ENCODE assay signal across 23 mouse cellular contexts in genomic region chr4:148177716-148178115, GRCm38 (mm10). TPM values are rescaled to one million over a fixed set of nuclear protein-coding genes. Genes with fewer than 3 reads are reported as not detected.
DNase-seq lines count a peak whose midpoint lies in the region; ATAC-seq lines count a peak whose summit lies in the region.
"Had no signal": no experiment of that assay in that cellular context is flagged by ENCODE, and none has a peak within 500 bp of the region (broad histone marks: within the 10 kb centered on the region; RNA-seq: fewer than 3 reads in every experiment).

No protein-coding gene starts in this region.

- H3K4me3 ChIP-seq in hindbrain, embryonic 13.5 days, result no peak overlapping the region
- H3K4me3 ChIP-seq in hindbrain, embryonic 10.5 days, result no peak overlapping the region
- no peak overlapping the region for H3K4me3 ChIP-seq in neural tube, embryonic 13.5 days
- H3K4me3 ChIP-seq: embryonic facial prominence, embryonic 10.5 days; embryonic facial prominence, embryonic 12.5 days; forebrain, embryonic 13.5 days; forebrain, embryonic 15.5 days had no signal

- no peak for ATAC-seq in hindbrain, embryonic 13.5 days (ENCODE audit: low FRiP score)
- no peak for ATAC-seq in neural tube, embryonic 13.5 days (ENCODE audit: low read depth)
- ATAC-seq: CD4-positive, CD25-positive, alpha-beta regulatory T cell, adult 4 months; forebrain, embryonic 13.5 days; forebrain, embryonic 15.5 days; forebrain, postnatal 0 days had no signal

- H3K4me2 ChIP-seq in hindbrain, embryonic 13.5 days, result no peak overlapping the region
- no peak overlapping the region for H3K4me2 ChIP-seq in neural tube, embryonic 13.5 days
- H3K4me2 ChIP-seq: embryonic facial prominence, embryonic 12.5 days; forebrain, embryonic 13.5 days; forebrain, embryonic 15.5 days had no signal

- DNase-seq in hindbrain, embryonic 10.5 days (ENCODE audit: low spot score), result no peak
- DNase-seq in neural tube, embryonic 10.5 days (ENCODE audit: extremely low spot score, low spot score), result no peak
- peak; percentile 54 for DNase-seq in Muller cell, postnatal 12 days (ENCODE audit: inconsistent ontology term)
- DNase-seq in gastrocnemius, postnatal 14 days, result no peak
- DNase-seq in urinary bladder, postnatal 10 days (ENCODE audit: low spot score), result no peak
- DNase-seq: adrenal gland, adult 2 months; adrenal gland, postnatal 10 days; adrenal gland, postnatal 25 days; B cell, adult 2 months; cerebellum, adult 11-12 months; cerebellum, adult 2 months; cerebellum, adult 9-10 months; cerebellum, postnatal 10 days; cerebellum, postnatal 25 days; forebrain, postnatal 0 days had no signal

- intact Hi-C loops in gastrocnemius, postnatal 14 days (cut with DNase I; ENCODE audit: low total_unique reads), result no loop called here

- no peaks in the 10 kb centered on the region for H3K9me3 ChIP-seq in hindbrain, embryonic 13.5 days
- H3K9me3 ChIP-seq in hindbrain, embryonic 10.5 days, result no peaks in the 10 kb centered on the region
- no peaks in the 10 kb centered on the region for H3K9me3 ChIP-seq in neural tube, embryonic 13.5 days
- H3K9me3 ChIP-seq: embryonic facial prominence, embryonic 10.5 days; embryonic facial prominence, embryonic 12.5 days; forebrain, embryonic 13.5 days; forebrain, embryonic 15.5 days; G1E had no signal

- peaks cover 49% of the 10 kb centered on the region for H3K4me1 ChIP-seq in hindbrain, embryonic 13.5 days (replicated peaks)
- H3K4me1 ChIP-seq in hindbrain, embryonic 10.5 days (replicated peaks), result peaks cover 47% of the 10 kb centered on the region
- peaks cover 49% of the 10 kb centered on the region for H3K4me1 ChIP-seq in neural tube, embryonic 13.5 days (replicated peaks)

- no peaks in the 10 kb centered on the region for H3K36me3 ChIP-seq in hindbrain, embryonic 13.5 days
- H3K36me3 ChIP-seq in hindbrain, embryonic 10.5 days, result no peaks in the 10 kb centered on the region
- H3K36me3 ChIP-seq in neural tube, embryonic 13.5 days, result no peaks in the 10 kb centered on the region
- H3K36me3 ChIP-seq: embryonic facial prominence, embryonic 10.5 days; embryonic facial prominence, embryonic 12.5 days; forebrain, embryonic 15.5 days; G1E had no signal

- H3K27me3 ChIP-seq in hindbrain, embryonic 13.5 days, result peaks cover 32% of the 10 kb centered on the region
- H3K27me3 ChIP-seq in hindbrain, embryonic 10.5 days (ENCODE audit: insufficient read depth, poor library complexity, severe bottlenecking), result peaks cover 65% of the 10 kb centered on the region
- H3K27me3 ChIP-seq in neural tube, embryonic 13.5 days, result peaks cover 26% of the 10 kb centered on the region

- H3K9ac ChIP-seq in hindbrain, embryonic 13.5 days, result 0 out of 2 replicates have a peak overlapping the region, but pooled peaks have one; percentile 8
- no peak overlapping the region for H3K9ac ChIP-seq in neural tube, embryonic 13.5 days
- H3K9ac ChIP-seq: embryonic facial prominence, embryonic 12.5 days; forebrain, embryonic 13.5 days; forebrain, embryonic 15.5 days; forebrain, postnatal 0 days had no signal

- H3K27ac ChIP-seq in hindbrain, embryonic 13.5 days, result no peak overlapping the region
- H3K27ac ChIP-seq in hindbrain, embryonic 10.5 days, result no peak overlapping the region
- 0 out of 2 replicates have a peak overlapping the region, but pooled peaks have one; percentile 23 for H3K27ac ChIP-seq in neural tube, embryonic 13.5 days (replicated peaks)
- H3K27ac ChIP-seq: embryonic facial prominence, embryonic 10.5 days; embryonic facial prominence, embryonic 12.5 days; forebrain, embryonic 13.5 days; forebrain, embryonic 15.5 days had no signal

RNA-seq across cellular contexts. Expression of gene Fbxo2, which starts 17.3 kb away (rescaled TPM):
- 5.3 and 7.1 TPM in 2 replicates for polyA plus RNA-seq in hindbrain, embryonic 13.5 days (2015; fragmentation: Nextera tagmentation; extraction: Ambion mirVana)
- 3.3 and 4.6 TPM in 2 replicates for polyA plus RNA-seq in hindbrain, embryonic 10.5 days (2016; fragmentation: Nextera tagmentation; extraction: Ambion mirVana)
- polyA plus RNA-seq in neural tube, embryonic 13.5 days (2015; fragmentation: Nextera tagmentation; extraction: Ambion mirVana), result 6.1 and 6.9 TPM in 2 replicates
- total RNA-seq in gastrocnemius, postnatal 14 days (2021), result not detected
- polyA plus RNA-seq: CD4-positive, CD25-positive, alpha-beta regulatory T cell, adult 4 months had no signal

RNA-seq across cellular contexts. Expression of gene Fbxo44, which starts 17.4 kb away (rescaled TPM):
- polyA plus RNA-seq in hindbrain, embryonic 13.5 days (2015; fragmentation: Nextera tagmentation; extraction: Ambion mirVana), result 91.2 and 98.2 TPM in 2 replicates
- 48.0 and 86.5 TPM in 2 replicates for polyA plus RNA-seq in hindbrain, embryonic 10.5 days (2016; fragmentation: Nextera tagmentation; extraction: Ambion mirVana)
- polyA plus RNA-seq in neural tube, embryonic 13.5 days (2015; fragmentation: Nextera tagmentation; extraction: Ambion mirVana), result 81.4 and 87.6 TPM in 2 replicates
- 1 to 10 TPM; 1.4 to 3.3 TPM for total RNA-seq in gastrocnemius, postnatal 14 days (2021)

RNA-seq across cellular contexts. Expression of gene Fbxo6, which starts 25.8 kb away (rescaled TPM):
- polyA plus RNA-seq in hindbrain, embryonic 13.5 days (2015; fragmentation: Nextera tagmentation; extraction: Ambion mirVana), result 15.7 and 16.0 TPM in 2 replicates
- 11.0 and 15.6 TPM in 2 replicates for polyA plus RNA-seq in hindbrain, embryonic 10.5 days (2016; fragmentation: Nextera tagmentation; extraction: Ambion mirVana)
- 16.4 and 16.6 TPM in 2 replicates for polyA plus RNA-seq in neural tube, embryonic 13.5 days (2015; fragmentation: Nextera tagmentation; extraction: Ambion mirVana)
- 10 to 100 TPM; 22.9 to 29.1 TPM for total RNA-seq in gastrocnemius, postnatal 14 days (2021)

RNA-seq across cellular contexts. Expression of gene Draxin, which starts 47.2 kb away (rescaled TPM):
- polyA plus RNA-seq in hindbrain, embryonic 13.5 days (2015; fragmentation: Nextera tagmentation; extraction: Ambion mirVana), result 17.2 and 20.9 TPM in 2 replicates
- polyA plus RNA-seq in hindbrain, embryonic 10.5 days (2016; fragmentation: Nextera tagmentation; extraction: Ambion mirVana), result 6.5 and 13.1 TPM in 2 replicates
- 14.0 and 14.3 TPM in 2 replicates for polyA plus RNA-seq in neural tube, embryonic 13.5 days (2015; fragmentation: Nextera tagmentation; extraction: Ambion mirVana)
- total RNA-seq in gastrocnemius, postnatal 14 days (2021), result under 1 TPM; 0.10 to 0.13 TPM
- polyA plus RNA-seq: CD4-positive, CD25-positive, alpha-beta regulatory T cell, adult 4 months; G1E had no signal

RNA-seq across cellular contexts. Expression of gene Mad2l2, which starts 47.5 kb away (rescaled TPM):
- 118 and 127 TPM in 2 replicates for polyA plus RNA-seq in hindbrain, embryonic 13.5 days (2015; fragmentation: Nextera tagmentation; extraction: Ambion mirVana)
- polyA plus RNA-seq in hindbrain, embryonic 10.5 days (2016; fragmentation: Nextera tagmentation; extraction: Ambion mirVana), result 74.3 and 86.9 TPM in 2 replicates
- 98.7 and 116 TPM in 2 replicates for polyA plus RNA-seq in neural tube, embryonic 13.5 days (2015; fragmentation: Nextera tagmentation; extraction: Ambion mirVana)
- 10 to 100 TPM; 11.5 to 12.9 TPM for total RNA-seq in gastrocnemius, postnatal 14 days (2021)
